ENCODE assay signal across 8 mouse cellular contexts in genomic region chr2:167061381-167062034, GRCm38 (mm10). TPM values are rescaled to one million over a fixed set of nuclear protein-coding genes. Genes with fewer than 3 reads are reported as not detected.
DNase-seq lines count a peak whose midpoint lies in the region; ATAC-seq and TF ChIP-seq lines count a peak whose summit lies in the region.

No protein-coding gene starts in this region.

- H3K27ac ChIP-seq in forebrain, embryonic 12.5 days: no peak overlapping the region
- H3K27ac ChIP-seq in stomach, postnatal 0 days (replicated peaks): peak overlapping the region; percentile 96

- H3K4me2 ChIP-seq in forebrain, embryonic 12.5 days: peak overlapping the region; percentile 89
- peak overlapping the region; percentile 78 for H3K4me2 ChIP-seq in stomach, postnatal 0 days (replicated peaks; ENCODE audit: low read depth)

- DNase-seq in cerebellum, adult 8-10 months: peak; percentile 32
- peak; percentile 54 for DNase-seq in A20 (ENCODE audit: low read depth, low spot score)
- DNase-seq in liver: peak; percentile 60
- no peak for DNase-seq in stomach, postnatal 0 days (ENCODE audit: low spot score)
- DNase-seq in gastrocnemius, postnatal 36 days: no peak
- DNase-seq in layer of hippocampus, adult 11-12 months (ENCODE audit: low spot score): no peak

- no peak for TF ChIP-seq CTCF in stomach, postnatal 0 days (IDR thresholded peaks at IDR 0.05; ENCODE audit: low read depth)

- peaks cover 41% of the 10 kb centered on the region for H3K4me1 ChIP-seq in forebrain, embryonic 12.5 days
- peaks cover 6% of the 10 kb centered on the region; the same call in 1 of the 2 replicates for H3K4me1 ChIP-seq in stomach, postnatal 0 days (replicated peaks; ENCODE audit: control insufficient read depth, insufficient read depth)

- peak overlapping the region; percentile 97 for H3K9ac ChIP-seq in forebrain, embryonic 12.5 days
- peak overlapping the region; percentile 92 for H3K9ac ChIP-seq in stomach, postnatal 0 days (ENCODE audit: low read length)

- no peaks in the 10 kb centered on the region for H3K9me3 ChIP-seq in forebrain, embryonic 12.5 days
- H3K9me3 ChIP-seq in stomach, postnatal 0 days (ENCODE audit: control insufficient read depth, low read length): no peaks in the 10 kb centered on the region

- no peaks in the 10 kb centered on the region for H3K27me3 ChIP-seq in forebrain, embryonic 12.5 days
- H3K27me3 ChIP-seq in stomach, postnatal 0 days (ENCODE audit: control insufficient read depth, insufficient read depth, low read length): no peaks in the 10 kb centered on the region

- intact Hi-C loops in gastrocnemius, postnatal 36 days (cut with DNase I): loop anchor here (5.0 kb wide), 1 partner anchor 361 kb away; the partner anchor contains the start of gene Slc9a8

- 25% methylated on average over 11 of the region's 11 CpGs for WGBS in forebrain, embryonic 12.5 days
- 24% methylated on average over 11 of the region's 11 CpGs for WGBS in stomach, postnatal 0 days

- peak overlapping the region; percentile 80 for H3K4me3 ChIP-seq in forebrain, embryonic 12.5 days (replicated peaks)
- H3K4me3 ChIP-seq in stomach, postnatal 0 days (ENCODE audit: low read depth, low read length): peak overlapping the region; percentile 80

- TF ChIP-seq EP300 in stomach, postnatal 0 days (optimal IDR thresholded peaks at IDR 0.05): no peak

- peaks cover 42% of the 10 kb centered on the region for H3K36me3 ChIP-seq in forebrain, embryonic 12.5 days (replicated peaks)
- H3K36me3 ChIP-seq in stomach, postnatal 0 days (ENCODE audit: control insufficient read depth, insufficient read depth, low read length): peaks cover 11% of the 10 kb centered on the region

- ATAC-seq in cerebellum, adult (ENCODE audit: insufficient number of reproducible peaks, low FRiP score, low TSS enrichment): no peak
- no peak for ATAC-seq in forebrain, embryonic 12.5 days (ENCODE audit: low FRiP score)
- no peak for ATAC-seq in stomach, postnatal 0 days (ENCODE audit: low FRiP score, low TSS enrichment)

RNA-seq across cellular contexts. Expression of gene Znfx1, which starts 1.3 kb away (rescaled TPM):
- 8.5 and 9.2 TPM in 2 replicates for polyA plus RNA-seq in forebrain, embryonic 12.5 days (2016; fragmentation: Nextera tagmentation; extraction: Ambion mirVana)
- polyA plus RNA-seq in stomach, postnatal 0 days (2015; fragmentation: Nextera tagmentation; extraction: Ambion mirVana): 4.2 and 4.3 TPM in 2 replicates
- total RNA-seq in gastrocnemius, postnatal 36 days (2021): 10 to 100 TPM; 19.0 to 20.7 TPM

RNA-seq across cellular contexts. Expression of gene Ddx27, which starts 46.5 kb away (rescaled TPM):
- polyA plus RNA-seq in forebrain, embryonic 12.5 days (2016; fragmentation: Nextera tagmentation; extraction: Ambion mirVana): 55.9 and 56.6 TPM in 2 replicates
- polyA plus RNA-seq in stomach, postnatal 0 days (2015; fragmentation: Nextera tagmentation; extraction: Ambion mirVana): 21.8 and 22.0 TPM in 2 replicates
- total RNA-seq in gastrocnemius, postnatal 36 days (2021): 1 to 10 TPM; 6.1 to 8.3 TPM

Comparison
In these comparisons a context has a peak if more than half of its experiments do, and no peak if none do; other contexts are left out.
1. DNase-seq: peak in cerebellum, adult 8-10 months (single experiment), A20 (single experiment) and liver (single experiment); none in stomach, postnatal 0 days (single experiment), gastrocnemius, postnatal 36 days (0 of 2) and layer of hippocampus, adult 11-12 months (single experiment).